Mouse (Mus musculus) heart, postnatal 0 days (tissue): ENCODE results near the gene Tcam1. TPM values are rescaled to one million over a fixed set of nuclear protein-coding genes. Genes with fewer than 3 reads are reported as not detected.
A peak's percentile ranks its signal among the peaks of the same experiment; 100 is the strongest.

Experiments used
- ATAC-seq: fragments of 200-750 bp; cut with Nextera tagmentation; 2 replicates; pipeline ENCODE4 v1.8.0; 2017; ENCODE audit warnings: low read depth, moderate number of reproducible peaks, moderate library complexity; ENCODE audit not compliant: insufficient read depth
- DNase-seq: peaks from one replicate; pipeline ENCODE4 v3.0.0-alpha.2; 2016; ENCODE audit warnings: low spot score
- H3K27ac ChIP-seq: fragments of 300-500 bp; sonication (generic); 2 replicates; pipeline ENCODE4 v1.5.1; 2014; ENCODE audit warnings: low read depth, mild to moderate bottlenecking
- H3K27me3 ChIP-seq: fragments of 300-500 bp; sonication (generic); 2 replicates; pipeline ENCODE4 v1.6.1; 2014; ENCODE audit warnings: low read length, mixed read lengths; ENCODE audit not compliant: control insufficient read depth, insufficient read depth
- H3K36me3 ChIP-seq: fragments of 300-500 bp; sonication (generic); replicated peaks from 2 replicates; pipeline ENCODE4 v1.6.1; 2014; ENCODE audit warnings: low read length, mixed read lengths; ENCODE audit not compliant: control insufficient read depth, insufficient read depth
- H3K4me1 ChIP-seq: fragments of 300-500 bp; sonication (generic); 2 replicates; pipeline ENCODE4 v1.6.1; 2014; ENCODE audit warnings: antibody characterized with exemption; ENCODE audit not compliant: control insufficient read depth, insufficient read depth
- H3K4me2 ChIP-seq: fragments of 300-500 bp; sonication (generic); 2 replicates; pipeline ENCODE4 v1.6.1; 2014; ENCODE audit warnings: low read depth, mild to moderate bottlenecking, low read length, moderate library complexity
- H3K4me3 ChIP-seq: fragments of 300-500 bp; sonication (generic); 2 replicates; pipeline ENCODE4 v1.5.1; 2014; ENCODE audit warnings: low read depth, low read length
- H3K9ac ChIP-seq: fragments of 300-500 bp; sonication (generic); replicated peaks from 2 replicates; pipeline ENCODE4 v1.6.1; 2014; ENCODE audit warnings: low read depth, low read length, mixed read lengths
- H3K9me3 ChIP-seq: fragments of 300-500 bp; sonication (generic); replicated peaks from 2 replicates; pipeline ENCODE4 v1.6.1; 2016; ENCODE audit warnings: low read length; ENCODE audit not compliant: control insufficient read depth
- CTCF ChIP-seq: IDR thresholded peaks from 2 replicates; pipeline ENCODE4 v1.5.1; 2016; ENCODE audit warnings: antibody characterized with exemption, control low read depth, low read depth
- EP300 ChIP-seq: IDR thresholded peaks from 2 replicates; pipeline ENCODE4 v1.6.1; 2016; ENCODE audit warnings: antibody characterized with exemption, low read depth
- WGBS: fragments of 180-500 bp; shearing (Covaris S2); extraction: QIAGEN DNeasy Blood & Tissue Kit; methylation state at CpG from one replicate; pipeline ENCODE4 v1.1.7; 2014; 5-methylcytosine and 5-hydroxymethylcytosine counted together
- polyA plus RNA-seq: library from polyadenylated mRNA; unstranded; fragments of >200 nt; fragmentation: Nextera tagmentation; extraction: Ambion mirVana; gene quantifications from 2 replicates; pipeline ENCODE4 v1.2.1, GENCODE M21; 2015
- total RNA-seq: library from RNA; depleted of rRNA; stranded (reverse); fragments of >200 nt; gene quantifications from 2 replicates; pipeline ENCODE4 v1.2.3, GENCODE M21; 2014; ENCODE audit warnings: low replicate concordance

Gene Tcam1
- total and polyA plus RNA-seq, 2 experiments from 2014 or later = not detected

DNA sequence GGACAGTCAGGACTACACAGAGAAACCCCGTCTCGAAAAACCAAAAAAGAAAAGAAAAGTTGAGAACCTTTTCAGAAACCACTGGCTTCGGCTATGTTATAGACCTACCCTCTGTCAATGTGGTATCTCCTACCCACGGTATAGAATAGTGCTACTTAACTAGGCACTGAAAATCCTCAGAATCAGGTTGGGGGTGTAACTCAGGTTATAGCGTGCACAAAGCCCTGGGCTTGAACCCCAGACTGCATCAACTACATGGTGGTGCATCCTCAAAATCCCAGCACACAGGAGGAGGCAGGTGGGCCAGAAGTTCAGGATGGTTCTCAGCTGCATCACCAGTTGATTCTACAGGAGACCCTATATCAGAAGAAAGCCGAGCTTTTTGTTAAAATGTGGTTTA lies 2.7 kb upstream of the Tcam1 start:
- H3K27ac ChIP-seq = no peak overlapping the region
- H3K9ac ChIP-seq = no peak overlapping the region
- no peaks in the 10 kb centered on the region for H3K9me3 ChIP-seq
- WGBS = 96% methylated on average over 6 of the region's 6 CpGs
- H3K4me1 ChIP-seq = peaks cover 36% of the 10 kb centered on the region
- 0 out of 2 replicates have a peak, but pooled peaks cover 4% of the 10 kb centered on the region for H3K27me3 ChIP-seq
- DNase-seq = no peak
- H3K4me2 ChIP-seq = no peak overlapping the region
- ATAC-seq = no peak
- H3K36me3 ChIP-seq = no peaks in the 10 kb centered on the region
- no peak for TF ChIP-seq CTCF
- TF ChIP-seq EP300 = no peak
- no peak overlapping the region for H3K4me3 ChIP-seq

GRCm38 (mm10) chr11:106274374-106274773 lies 2.1 kb upstream of the Tcam1 start:
- Histone ChIP-seq H3K9ac (no peak overlapping the region), H3K27me3 (0 out of 2 replicates have a peak, but pooled peaks cover 4% of the 10 kb centered on the region), H3K4me2 (no peak overlapping the region), H3K36me3 (no peaks in the 10 kb centered on the region), H3K27ac (no peak overlapping the region), H3K9me3 (no peaks in the 10 kb centered on the region), H3K4me3 (no peak overlapping the region), H3K4me1 (peaks cover 31% of the 10 kb centered on the region)
- DNase-seq (no peak), ATAC-seq (no peak)
- 82% methylated on average over 1 of the region's 1 CpGs for WGBS
- no peak for TF ChIP-seq CTCF

DNA sequence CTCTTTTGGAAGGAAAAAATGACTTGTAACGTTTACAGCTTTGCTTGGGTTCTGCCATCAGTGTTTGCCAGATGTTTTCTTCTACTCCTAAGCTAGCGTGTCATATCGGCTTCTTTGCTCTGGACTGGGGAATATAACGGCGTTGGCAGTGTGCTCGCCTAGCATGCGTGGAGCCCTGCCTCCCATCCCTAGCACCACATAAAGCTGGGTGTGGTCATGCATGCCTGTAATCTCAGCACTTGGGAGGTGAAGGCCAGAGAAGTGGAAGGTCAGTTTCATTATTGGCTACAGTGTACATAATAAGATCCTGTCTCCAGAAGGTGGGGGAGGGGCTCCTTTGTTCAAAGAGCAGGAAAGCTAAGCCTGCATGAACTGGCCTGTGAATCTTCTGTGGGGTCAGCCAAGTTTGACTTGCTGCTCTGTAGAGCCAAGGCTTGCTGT lies 1.5 kb upstream of the Tcam1 start:
- no peak overlapping the region for H3K9ac ChIP-seq
- no peaks in the 10 kb centered on the region for H3K36me3 ChIP-seq
- peak overlapping the region; percentile 30; the same call in 1 of the 2 replicates for H3K27ac ChIP-seq
- TF ChIP-seq EP300 = no peak
- no peak for TF ChIP-seq CTCF
- WGBS = 67% methylated on average over 7 of the region's 7 CpGs
- DNase-seq (peak; percentile 13), ATAC-seq (no peak)
- H3K4me3 ChIP-seq = no peak overlapping the region
- H3K27me3 ChIP-seq = 0 out of 2 replicates have a peak, but pooled peaks cover 4% of the 10 kb centered on the region
- H3K4me2 ChIP-seq = no peak overlapping the region
- peaks cover 31% of the 10 kb centered on the region for H3K4me1 ChIP-seq
- H3K9me3 ChIP-seq = no peaks in the 10 kb centered on the region

DNA sequence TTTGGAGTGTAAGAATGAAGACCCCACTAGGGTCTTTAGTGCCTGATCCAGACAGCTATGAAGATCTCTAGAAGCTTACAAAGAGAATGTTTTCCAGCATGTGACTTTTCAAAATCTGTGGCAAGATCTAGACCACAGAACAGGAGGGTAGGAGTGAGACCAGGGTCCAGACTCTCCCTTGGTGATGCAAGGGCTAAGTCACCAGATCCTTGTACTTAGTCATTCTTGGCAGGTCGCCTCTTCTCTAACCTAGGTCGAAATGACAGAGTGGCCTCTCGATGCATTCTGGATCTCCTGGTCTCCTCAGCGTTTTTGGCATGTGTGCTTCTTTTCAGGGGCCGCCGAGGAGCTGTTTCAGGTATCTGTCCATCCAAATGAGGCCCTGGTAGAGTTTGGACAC lies 6.0 kb downstream of the Tcam1 start:
- Histone ChIP-seq H3K4me1 (no peaks in the 10 kb centered on the region), H3K4me3 (no peak overlapping the region), H3K27me3 (0 out of 2 replicates have a peak, but pooled peaks cover 4% of the 10 kb centered on the region), H3K9me3 (no peaks in the 10 kb centered on the region), H3K36me3 (no peaks in the 10 kb centered on the region), H3K27ac (no peak overlapping the region), H3K4me2 (no peak overlapping the region), H3K9ac (no peak overlapping the region)
- DNase-seq (no peak), ATAC-seq (no peak)
- WGBS = 67% methylated on average over 6 of the region's 6 CpGs
- TF ChIP-seq CTCF = no peak
- no peak for TF ChIP-seq EP300

DNA sequence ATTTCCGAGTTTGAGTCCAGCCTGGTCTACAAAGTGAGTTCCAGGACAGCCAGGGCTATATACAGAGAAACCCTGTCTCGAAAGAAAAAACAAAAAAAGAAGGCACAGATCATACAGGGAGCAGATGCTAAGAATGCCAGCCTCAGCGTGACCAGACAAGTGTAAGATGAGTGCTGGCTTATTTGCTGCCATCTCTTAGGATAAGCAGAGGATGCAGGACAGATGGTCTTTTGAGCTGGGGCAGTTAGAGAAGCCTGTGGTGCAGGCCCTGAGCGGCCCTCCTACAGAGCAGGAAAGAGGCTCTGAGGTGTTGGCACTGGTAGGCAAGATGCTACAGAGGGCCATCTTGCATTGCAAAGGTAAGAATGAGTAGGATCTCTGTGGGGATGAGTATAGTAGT lies 6.9 kb downstream of the Tcam1 start:
- DNase-seq = no peak
- Histone ChIP-seq H3K9me3 (no peaks in the 10 kb centered on the region), H3K4me1 (no peaks in the 10 kb centered on the region), H3K4me2 (no peak overlapping the region), H3K9ac (no peak overlapping the region), H3K27ac (no peak overlapping the region), H3K4me3 (no peak overlapping the region), H3K27me3 (0 out of 2 replicates have a peak, but pooled peaks cover 1% of the 10 kb centered on the region), H3K36me3 (no peaks in the 10 kb centered on the region)
- no peak for ATAC-seq
- WGBS = 79% methylated on average over 4 of the region's 4 CpGs
- TF ChIP-seq EP300 (no peak), CTCF (no peak)

- H3K4me3 ChIP-seq = no peak overlapping the region
- ATAC-seq (no peak), DNase-seq (no peak)
- H3K27me3 ChIP-seq = no peaks in the 10 kb centered on the region
- H3K4me2 ChIP-seq = no peak overlapping the region
- 49% methylated on average over 8 of the region's 8 CpGs for WGBS
- H3K4me1 ChIP-seq = no peaks in the 10 kb centered on the region
- no peaks in the 10 kb centered on the region for H3K36me3 ChIP-seq
- H3K9me3 ChIP-seq = no peaks in the 10 kb centered on the region
- no peak overlapping the region for H3K9ac ChIP-seq
- no peak overlapping the region for H3K27ac ChIP-seq
- TF ChIP-seq CTCF (no peak), EP300 (no peak)
These were observed 7.7 kb downstream of the Tcam1 start for GRCm38 (mm10) chr11:106284126-106284525.
